Mouse (Mus musculus): Measurements from ENCODE around the gene Epha2. TPM values are rescaled to one million over a fixed set of nuclear protein-coding genes. Genes with fewer than 3 reads are reported as not detected.

Gene Epha2
- polyA plus RNA-seq, 2 experiments = 0.29 to 1.6 TPM

GRCm38 (mm10) chr4:141365126-141365525 is 64.1 kb downstream of the Epha2 start:
- DNase-seq (ENCODE audit: low read depth in 3 of 3, low spot score in 3 of 3) = no peak

GRCm38 (mm10) chr4:141365876-141366275 is 64.8 kb downstream of the Epha2 start:
- ATAC-seq (ENCODE audit: insufficient read depth) = no peak

More at GRCm38 (mm10) chr4:141365126-141365525, 64.1 kb downstream of the Epha2 start:
- H3K9ac ChIP-seq (replicated peaks) = no peak overlapping the region
- 0 out of 4 replicates have a peak, but pooled peaks cover 0 to 3% of the 10 kb centered on the region in 2 experiments for H3K4me1 ChIP-seq (replicated peaks; ENCODE audit: control insufficient read depth in 2 of 2, insufficient read depth in 2 of 2, low read length in 1 of 2)
- no peak for ATAC-seq (ENCODE audit: insufficient read depth)
- H3K27me3 ChIP-seq (ENCODE audit: control insufficient read depth, insufficient read depth, low read length) = peaks cover 14% of the 10 kb centered on the region
- 51% methylated on average over 8 of the region's 8 CpGs for WGBS (ENCODE audit: insufficient replicate concordance)
- no peak overlapping the region for H3K4me2 ChIP-seq (ENCODE audit: low read depth)
- no peak overlapping the region for H3K4me3 ChIP-seq (ENCODE audit: insufficient read depth in 1 of 2, low read depth in 2 of 2, low read length in 2 of 2)
- no peaks in the 10 kb centered on the region for H3K9me3 ChIP-seq (ENCODE audit: control insufficient read depth, low read length)
- H3K36me3 ChIP-seq (replicated peaks; ENCODE audit: control insufficient read depth, insufficient read depth, low read depth) = no peaks in the 10 kb centered on the region
- no peak for TF ChIP-seq CTCF (IDR thresholded peaks at IDR 0.05; ENCODE audit: low read depth)
- no peak for TF ChIP-seq EP300 (IDR thresholded peaks at IDR 0.05; ENCODE audit: low read depth)
- no peak overlapping the region for H3K27ac ChIP-seq

GRCm38 (mm10) chr4:141367997-141368791 is 67.2 kb downstream of the Epha2 start, which contains the start of gene Fam131c:
Gene Fam131c (plus strand): TSS chr4:141368220.
- no peaks in the 10 kb centered on the region for H3K4me1 ChIP-seq (replicated peaks; ENCODE audit: control insufficient read depth in 2 of 2, insufficient read depth in 2 of 2, low read length in 1 of 2)
- no peaks in the 10 kb centered on the region for H3K9me3 ChIP-seq (ENCODE audit: control insufficient read depth, low read length)
- no peak for ATAC-seq (ENCODE audit: insufficient read depth)
- TF ChIP-seq EP300 (IDR thresholded peaks at IDR 0.05; ENCODE audit: low read depth) = no peak
- TF ChIP-seq CTCF (IDR thresholded peaks at IDR 0.05; ENCODE audit: low read depth) = no peak
- H3K4me3 ChIP-seq (ENCODE audit: insufficient read depth in 1 of 2, low read depth in 2 of 2, low read length in 2 of 2) = peak within 1 kb of the TSS in 1 of 2 experiments; percentile 29; a peak in 3 of 4 replicates
- no peak within 1 kb of the TSS for H3K9ac ChIP-seq (replicated peaks)
- peak within 1 kb of the TSS; percentile 56 for H3K4me2 ChIP-seq (ENCODE audit: low read depth)
- no peaks in the 10 kb centered on the region for H3K36me3 ChIP-seq (replicated peaks; ENCODE audit: control insufficient read depth, insufficient read depth, low read depth)
- 3% methylated on average over 63 of the region's 71 CpGs for WGBS (ENCODE audit: insufficient replicate concordance)
- DNase-seq (ENCODE audit: low read depth in 3 of 3, low spot score in 3 of 3) = no peak
- no peak within 1 kb of the TSS for H3K27ac ChIP-seq
- peaks cover 14% of the 10 kb centered on the region for H3K27me3 ChIP-seq (ENCODE audit: control insufficient read depth, insufficient read depth, low read length)

More at GRCm38 (mm10) chr4:141365876-141366275, 64.8 kb downstream of the Epha2 start:
- 0 out of 4 replicates have a peak, but pooled peaks cover 0 to 3% of the 10 kb centered on the region in 2 experiments for H3K4me1 ChIP-seq (replicated peaks; ENCODE audit: control insufficient read depth in 2 of 2, insufficient read depth in 2 of 2, low read length in 1 of 2)
- 33% methylated on average over 7 of the region's 7 CpGs for WGBS (ENCODE audit: insufficient replicate concordance)
- no peak overlapping the region for H3K4me2 ChIP-seq (ENCODE audit: low read depth)
- no peak overlapping the region for H3K4me3 ChIP-seq (ENCODE audit: insufficient read depth in 1 of 2, low read depth in 2 of 2, low read length in 2 of 2)
- H3K9me3 ChIP-seq (ENCODE audit: control insufficient read depth, low read length) = no peaks in the 10 kb centered on the region
- peaks cover 14% of the 10 kb centered on the region for H3K27me3 ChIP-seq (ENCODE audit: control insufficient read depth, insufficient read depth, low read length)
- TF ChIP-seq EP300 (IDR thresholded peaks at IDR 0.05; ENCODE audit: low read depth) (no peak), CTCF (IDR thresholded peaks at IDR 0.05; ENCODE audit: low read depth) (no peak)
- no peak overlapping the region for H3K9ac ChIP-seq (replicated peaks)
- no peaks in the 10 kb centered on the region for H3K36me3 ChIP-seq (replicated peaks; ENCODE audit: control insufficient read depth, insufficient read depth, low read depth)
- no peak for DNase-seq (ENCODE audit: low read depth in 3 of 3, low spot score in 3 of 3)
- H3K27ac ChIP-seq = no peak overlapping the region

- Histone ChIP-seq H3K27ac (no peak overlapping the region), H3K4me3 (ENCODE audit: insufficient read depth in 1 of 2, low read depth in 2 of 2, low read length in 2 of 2) (no peak overlapping the region), H3K9ac (replicated peaks) (no peak overlapping the region), H3K4me1 (replicated peaks; ENCODE audit: control insufficient read depth in 2 of 2, insufficient read depth in 2 of 2, low read length in 1 of 2) (no peaks in the 10 kb centered on the region), H3K9me3 (ENCODE audit: control insufficient read depth, low read length) (no peaks in the 10 kb centered on the region), H3K4me2 (ENCODE audit: low read depth) (no peak overlapping the region), H3K27me3 (ENCODE audit: control insufficient read depth, insufficient read depth, low read length) (peaks cover 14% of the 10 kb centered on the region), H3K36me3 (replicated peaks; ENCODE audit: control insufficient read depth, insufficient read depth, low read depth) (no peaks in the 10 kb centered on the region)
- TF ChIP-seq EP300 (IDR thresholded peaks at IDR 0.05; ENCODE audit: low read depth) (no peak), CTCF (IDR thresholded peaks at IDR 0.05; ENCODE audit: low read depth) (no peak)
- 69% methylated on average over 5 of the region's 5 CpGs for WGBS (ENCODE audit: insufficient replicate concordance)
- no peak for DNase-seq (ENCODE audit: low read depth in 3 of 3, low spot score in 3 of 3)
- no peak for ATAC-seq (ENCODE audit: insufficient read depth)
These were observed 71.4 kb downstream of the Epha2 start for GRCm38 (mm10) chr4:141372426-141372825.

Small RNA genes within 50 kb of the gene (microRNA-seq; reads per million reads assigned to microRNA genes)
- not detected for gene Gm25690

Other genes with a start within 250 kb of the Epha2 start
- gene Crocc, start 240.7 kb upstream of the Epha2 start, polyA plus RNA-seq (2012; rRNA removed) = 1.3 and 1.7 TPM in 2 replicates
- gene Crocc, start 240.7 kb upstream of the Epha2 start, polyA plus RNA-seq (2014; fragmentation: Nextera tagmentation; extraction: Ambion mirVana) = 0.35 and 0.53 TPM in 2 replicates
- 58.9 and 60.3 TPM in 2 replicates for gene Necap2, start 222.9 kb upstream of the Epha2 start, polyA plus RNA-seq (2012; rRNA removed)
- gene Necap2, start 222.9 kb upstream of the Epha2 start, polyA plus RNA-seq (2014; fragmentation: Nextera tagmentation; extraction: Ambion mirVana) = 88.7 and 99.5 TPM in 2 replicates
- 0.03 TPM in 1 of 2 replicates, not detected in the other for gene Spata21, start 212.9 kb upstream of the Epha2 start, polyA plus RNA-seq (2012; rRNA removed)
- not detected in 2 replicates for gene Spata21, start 212.9 kb upstream of the Epha2 start, polyA plus RNA-seq (2014; fragmentation: Nextera tagmentation; extraction: Ambion mirVana)
- gene Szrd1, start 161.5 kb upstream of the Epha2 start, polyA plus RNA-seq (2012; rRNA removed) = 13.3 and 14.2 TPM in 2 replicates
- gene Szrd1, start 161.5 kb upstream of the Epha2 start, polyA plus RNA-seq (2014; fragmentation: Nextera tagmentation; extraction: Ambion mirVana) = 14.3 and 17.2 TPM in 2 replicates
- 7.5 and 8.3 TPM in 2 replicates for gene Fbxo42, start 153.3 kb upstream of the Epha2 start, polyA plus RNA-seq (2012; rRNA removed)
- gene Fbxo42, start 153.3 kb upstream of the Epha2 start, polyA plus RNA-seq (2014; fragmentation: Nextera tagmentation; extraction: Ambion mirVana) = 17.6 and 20.6 TPM in 2 replicates
- gene Rsg1, start 87.3 kb upstream of the Epha2 start, polyA plus RNA-seq (2012; rRNA removed) = 0.78 and 0.87 TPM in 2 replicates
- 0.56 and 1.2 TPM in 2 replicates for gene Rsg1, start 87.3 kb upstream of the Epha2 start, polyA plus RNA-seq (2014; fragmentation: Nextera tagmentation; extraction: Ambion mirVana)
- 0.88 and 0.92 TPM in 2 replicates for gene Arhgef19, start 61.7 kb upstream of the Epha2 start, polyA plus RNA-seq (2012; rRNA removed)
- gene Arhgef19, start 61.7 kb upstream of the Epha2 start, polyA plus RNA-seq (2014; fragmentation: Nextera tagmentation; extraction: Ambion mirVana) = 0.57 and 0.72 TPM in 2 replicates
- 0.03 and 0.09 TPM in 2 replicates for gene Fam131c, start 67.0 kb downstream of the Epha2 start, polyA plus RNA-seq (2012; rRNA removed)
- gene Fam131c, start 67.0 kb downstream of the Epha2 start, polyA plus RNA-seq (2014; fragmentation: Nextera tagmentation; extraction: Ambion mirVana) = 0.09 TPM in 1 of 2 replicates, not detected in the other
- gene Clcnka, start 97.5 kb downstream of the Epha2 start, polyA plus RNA-seq (2012; rRNA removed) = not detected in 2 replicates
- not detected in 2 replicates for gene Clcnka, start 97.5 kb downstream of the Epha2 start, polyA plus RNA-seq (2014; fragmentation: Nextera tagmentation; extraction: Ambion mirVana)
- gene Clcnkb, start 114.8 kb downstream of the Epha2 start, polyA plus RNA-seq (2012; rRNA removed) = not detected in 2 replicates
- gene Clcnkb, start 114.8 kb downstream of the Epha2 start, polyA plus RNA-seq (2014; fragmentation: Nextera tagmentation; extraction: Ambion mirVana) = not detected in 2 replicates
- 0.06 and 0.11 TPM in 2 replicates for gene Hspb7, start 119.5 kb downstream of the Epha2 start, polyA plus RNA-seq (2012; rRNA removed)
- gene Hspb7, start 119.5 kb downstream of the Epha2 start, polyA plus RNA-seq (2014; fragmentation: Nextera tagmentation; extraction: Ambion mirVana) = not detected in 2 replicates
- gene Srarp, start 134.9 kb downstream of the Epha2 start, polyA plus RNA-seq (2012; rRNA removed) = not detected in 2 replicates
- not detected in 2 replicates for gene Srarp, start 134.9 kb downstream of the Epha2 start, polyA plus RNA-seq (2014; fragmentation: Nextera tagmentation; extraction: Ambion mirVana)
- 8.7 and 9.1 TPM in 2 replicates for gene Zbtb17, start 143.4 kb downstream of the Epha2 start, polyA plus RNA-seq (2012; rRNA removed)
- gene Zbtb17, start 143.4 kb downstream of the Epha2 start, polyA plus RNA-seq (2014; fragmentation: Nextera tagmentation; extraction: Ambion mirVana) = 5.1 and 7.1 TPM in 2 replicates
- gene Spen, start 237.4 kb downstream of the Epha2 start, polyA plus RNA-seq (2012; rRNA removed) = 2.5 and 4.0 TPM in 2 replicates
- gene Spen, start 237.4 kb downstream of the Epha2 start, polyA plus RNA-seq (2014; fragmentation: Nextera tagmentation; extraction: Ambion mirVana) = 3.4 and 3.8 TPM in 2 replicates

Data from liver, embryonic 14.5 days (tissue).